Mouse (Mus musculus) limb, embryonic 14.5 days (tissue): ENCODE data around the gene Hsd17b3. TPM values are rescaled to one million over a fixed set of nuclear protein-coding genes. Genes with fewer than 3 reads are reported as not detected.

Experiments
- ATAC-seq: fragments of 200-750 bp; cut with Nextera tagmentation; 2 replicates; pipeline ENCODE4 v1.8.0; 2017; ENCODE audit warnings: low read depth, moderate number of reproducible peaks, moderate TSS enrichment; ENCODE audit not compliant: low FRiP score
- DNase-seq: peaks from one replicate; pipeline ENCODE4 v3.0.0-alpha.2; 2015; ENCODE audit warnings: low spot score
- H3K27ac ChIP-seq: fragments of 300-500 bp; sonication (generic); replicated peaks from 2 replicates; pipeline ENCODE4 v1.5.1; 2014; ENCODE audit warnings: low read depth, mild to moderate bottlenecking, low read length, moderate library complexity, mixed read lengths
- H3K27me3 ChIP-seq: fragments of 300-500 bp; sonication (generic); 2 replicates; pipeline ENCODE4 v1.6.1; 2014; ENCODE audit warnings: low read length, mixed read lengths; ENCODE audit not compliant: control insufficient read depth, insufficient read depth
- H3K36me3 ChIP-seq: fragments of 300-500 bp; sonication (generic); 2 replicates; pipeline ENCODE4 v1.6.1; 2014; ENCODE audit warnings: mild to moderate bottlenecking, low read length, moderate library complexity, mixed read lengths; ENCODE audit not compliant: control insufficient read depth, insufficient read depth
- H3K4me1 ChIP-seq: fragments of 300-500 bp; sonication (generic); 2 replicates; pipeline ENCODE4 v1.6.1; 2014; ENCODE audit warnings: antibody characterized with exemption, low read length, mixed read lengths; ENCODE audit not compliant: control insufficient read depth, insufficient read depth
- H3K4me2 ChIP-seq: fragments of 300-500 bp; sonication (generic); replicated peaks from 2 replicates; pipeline ENCODE4 v1.6.1; 2014; ENCODE audit warnings: low read depth, mild to moderate bottlenecking, low read length, moderate library complexity; ENCODE audit not compliant: severe bottlenecking
- H3K4me3 ChIP-seq: fragments of 300-500 bp; sonication (generic); replicated peaks from 2 replicates; pipeline ENCODE4 v1.5.1; 2014; ENCODE audit warnings: low read length
- H3K9ac ChIP-seq: fragments of 300-500 bp; sonication (generic); 2 replicates; pipeline ENCODE4 v1.6.1; 2014; ENCODE audit warnings: mild to moderate bottlenecking, low read depth, low read length, moderate library complexity; ENCODE audit not compliant: severe bottlenecking
- H3K9me3 ChIP-seq: fragments of 300-500 bp; sonication (generic); 2 replicates; pipeline ENCODE4 v1.6.1; 2016; ENCODE audit warnings: low read length; ENCODE audit not compliant: control insufficient read depth
- POLR2A ChIP-seq: fragments of 200-500 bp; IDR thresholded peaks from 2 replicates; pipeline ENCODE4 v1.8.0; 2012; ENCODE audit warnings: inconsistent platforms, mild to moderate bottlenecking, moderate library complexity, borderline replicate concordance; ENCODE audit not compliant: insufficient read depth, insufficient read length; ENCODE audit errors: extremely low read depth
- WGBS: fragments of 180-500 bp; shearing (Covaris S2); extraction: QIAGEN DNeasy Blood & Tissue Kit; methylation state at CpG from one replicate; pipeline ENCODE4 v1.1.7; 2014; 5-methylcytosine and 5-hydroxymethylcytosine counted together
- polyA plus RNA-seq, 2 experiments: library from polyadenylated mRNA; depleted of rRNA in 1 of 2; stranded (reverse) in 1 of 2; unstranded in 1 of 2; fragments of >200 nt; fragmentation: Nextera tagmentation in 1 of 2; extraction: Ambion mirVana in 1 of 2; gene quantifications; 2 replicates each; pipeline versions ENCODE4 v1.2.1 to v1.2.3; 2012 to 2014

The Hsd17b3 gene
- polyA plus RNA-seq, 2 experiments = not detected

DNA sequence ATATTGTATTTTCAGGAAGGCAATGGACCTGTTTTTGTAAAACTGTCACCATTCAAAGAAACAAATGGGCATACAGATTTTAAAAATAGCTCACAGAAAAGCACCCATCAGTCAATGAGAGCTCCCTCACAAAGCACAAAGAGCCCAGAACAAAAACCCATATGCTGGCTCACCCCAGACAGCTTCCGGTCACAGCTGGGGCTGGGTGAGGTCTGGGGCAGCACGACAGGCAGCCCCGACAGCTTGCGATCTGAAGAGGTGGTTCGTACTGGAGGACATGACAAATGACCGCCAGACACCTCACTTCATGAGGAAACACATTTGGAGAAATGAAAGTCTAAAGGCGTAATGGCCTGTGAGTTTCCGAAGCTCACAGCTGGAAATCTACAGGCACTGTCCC, 18.5 kb upstream of the Hsd17b3 start:
- Histone ChIP-seq H3K36me3 (no peaks in the 10 kb centered on the region), H3K4me2 (no peak overlapping the region), H3K9me3 (no peaks in the 10 kb centered on the region), H3K27me3 (no peaks in the 10 kb centered on the region), H3K9ac (no peak overlapping the region), H3K27ac (no peak overlapping the region), H3K4me1 (no peaks in the 10 kb centered on the region), H3K4me3 (no peak overlapping the region)
- DNase-seq = no peak
- 28% methylated on average over 8 of the region's 8 CpGs for WGBS
- no peak for ATAC-seq
- TF ChIP-seq POLR2A = no peak

DNA sequence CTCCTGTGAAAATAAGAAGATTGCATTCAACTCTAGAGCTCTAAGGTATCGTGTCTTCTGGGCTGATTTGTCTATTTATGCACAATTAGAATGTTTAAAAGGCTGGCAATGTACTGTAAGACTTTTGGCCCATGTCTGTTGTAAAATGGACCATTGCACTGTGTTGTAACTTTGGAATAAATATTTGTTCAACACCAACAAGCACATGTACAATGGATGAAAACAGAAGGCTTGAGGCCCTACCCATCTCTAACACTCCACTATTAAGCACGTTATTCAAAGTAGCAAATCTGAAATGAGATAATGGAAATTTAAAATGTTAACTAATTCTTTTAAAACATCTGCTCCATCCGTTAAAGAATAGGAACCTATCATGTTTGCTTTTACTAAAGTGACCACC, 18.1 kb upstream of the Hsd17b3 start:
- Histone ChIP-seq H3K36me3 (no peaks in the 10 kb centered on the region), H3K4me1 (no peaks in the 10 kb centered on the region), H3K9me3 (no peaks in the 10 kb centered on the region), H3K4me3 (no peak overlapping the region), H3K9ac (no peak overlapping the region), H3K27ac (no peak overlapping the region), H3K27me3 (no peaks in the 10 kb centered on the region), H3K4me2 (no peak overlapping the region)
- ATAC-seq (no peak), DNase-seq (no peak)
- WGBS = 73% methylated on average over 3 of the region's 3 CpGs
- no peak for TF ChIP-seq POLR2A

GRCm38 (mm10) chr13:64105690-64106089, 16.7 kb upstream of the Hsd17b3 start:
- WGBS = 86% methylated on average over 3 of the region's 3 CpGs
- no peaks in the 10 kb centered on the region for H3K36me3 ChIP-seq
- no peak overlapping the region for H3K9ac ChIP-seq
- no peaks in the 10 kb centered on the region for H3K9me3 ChIP-seq
- DNase-seq (no peak), ATAC-seq (no peak)
- H3K4me2 ChIP-seq = no peak overlapping the region
- TF ChIP-seq POLR2A = no peak
- H3K4me3 ChIP-seq = no peak overlapping the region
- no peaks in the 10 kb centered on the region for H3K27me3 ChIP-seq
- H3K27ac ChIP-seq = no peak overlapping the region
- H3K4me1 ChIP-seq = no peaks in the 10 kb centered on the region

- ATAC-seq = no peak; the same call in 1 of the 2 replicates
- Histone ChIP-seq H3K9ac (no peak overlapping the region), H3K4me1 (no peaks in the 10 kb centered on the region), H3K4me2 (no peak overlapping the region), H3K4me3 (no peak overlapping the region), H3K27ac (no peak overlapping the region), H3K36me3 (no peaks in the 10 kb centered on the region), H3K9me3 (no peaks in the 10 kb centered on the region), H3K27me3 (no peaks in the 10 kb centered on the region)
- DNase-seq = peak; percentile 73
- no peak for TF ChIP-seq POLR2A
- WGBS = 67% methylated on average over 3 of the region's 3 CpGs
These were observed 11.2 kb upstream of the Hsd17b3 start for GRCm38 (mm10) chr13:64100186-64100585.

GRCm38 (mm10) chr13:64098992-64099391, 10.0 kb upstream of the Hsd17b3 start:
- Histone ChIP-seq H3K4me1 (no peaks in the 10 kb centered on the region), H3K9ac (no peak overlapping the region), H3K36me3 (no peaks in the 10 kb centered on the region), H3K4me3 (no peak overlapping the region), H3K27ac (no peak overlapping the region), H3K27me3 (no peaks in the 10 kb centered on the region), H3K4me2 (no peak overlapping the region), H3K9me3 (no peaks in the 10 kb centered on the region)
- ATAC-seq (no peak), DNase-seq (no peak)
- 66% methylated on average over 9 of the region's 9 CpGs for WGBS
- no peak for TF ChIP-seq POLR2A

DNA sequence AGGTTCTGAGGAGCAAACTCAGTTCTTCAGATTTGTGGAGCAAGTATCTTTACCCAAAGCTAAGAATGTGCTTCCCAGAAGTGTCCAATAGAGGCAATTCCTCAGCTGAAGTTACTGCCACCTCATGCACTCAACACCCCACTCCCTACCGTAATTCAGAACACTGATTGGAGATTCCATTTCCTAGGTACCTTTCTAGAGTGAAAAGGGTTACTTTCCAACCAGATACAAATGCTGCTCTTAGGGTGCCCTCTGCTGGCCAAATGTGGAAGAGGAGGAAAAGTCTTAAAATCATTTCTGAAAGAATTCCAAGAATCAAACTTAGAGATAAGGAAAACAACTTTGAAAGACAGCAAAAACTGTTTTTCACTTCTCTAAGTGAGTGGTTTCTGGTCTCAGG, 4.3 kb upstream of the Hsd17b3 start:
- DNase-seq (peak; percentile 80), ATAC-seq (no peak)
- H3K27me3 ChIP-seq = no peaks in the 10 kb centered on the region
- no peaks in the 10 kb centered on the region for H3K4me1 ChIP-seq
- H3K4me3 ChIP-seq = no peak overlapping the region
- H3K9ac ChIP-seq = no peak overlapping the region
- no peaks in the 10 kb centered on the region for H3K9me3 ChIP-seq
- 0% methylated on average over 1 of the region's 1 CpGs for WGBS
- H3K36me3 ChIP-seq = no peaks in the 10 kb centered on the region
- no peak for TF ChIP-seq POLR2A
- no peak overlapping the region for H3K4me2 ChIP-seq
- H3K27ac ChIP-seq = no peak overlapping the region
